Mouse (Mus musculus): ENCODE results near the gene Gps2.
"Not testable (repeated sequence)": the region's sequence is repeated elsewhere in the genome, so short reads cannot be mapped to it uniquely, and the experiment has no call there.

Gps2 gene

DNA sequence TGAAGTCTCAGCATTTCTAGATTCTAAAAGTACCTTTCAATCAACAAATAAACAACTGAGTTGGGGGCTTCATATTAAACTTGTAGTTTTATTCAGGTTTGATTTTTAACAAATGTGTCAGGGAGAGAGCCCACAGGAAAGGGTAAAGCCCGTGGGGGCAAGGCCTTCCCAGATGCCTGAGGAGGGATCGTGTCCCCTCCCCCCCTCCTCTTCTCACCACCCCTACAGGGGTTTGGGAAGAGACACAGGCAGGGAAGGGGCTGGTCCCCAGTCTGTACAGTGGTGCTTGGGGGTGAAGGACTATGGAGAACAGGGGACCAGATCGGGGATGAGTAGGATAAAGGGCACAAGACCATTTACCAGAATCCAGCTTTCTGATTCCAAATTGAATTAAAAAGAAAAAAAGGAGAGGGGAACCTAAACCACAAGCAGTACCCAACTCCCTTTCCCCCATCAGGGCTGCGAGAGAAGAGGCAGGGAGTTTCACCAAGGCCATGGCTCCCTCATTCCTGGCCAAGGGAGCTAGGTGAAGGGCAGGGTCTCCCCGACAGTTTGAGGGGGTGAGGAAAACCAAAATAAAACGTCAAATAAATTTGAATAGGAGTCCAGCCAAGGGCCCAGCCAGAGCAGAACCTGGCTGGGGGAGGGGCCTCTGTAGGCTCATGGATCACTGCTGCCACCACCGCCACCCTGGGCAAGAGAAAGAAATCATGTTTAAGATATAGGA is 3.1 kb downstream of the Gps2 start:
- not testable (repeated sequence) for DNase-seq (ENCODE audit: low spot score in 2 of 2)

DNA sequence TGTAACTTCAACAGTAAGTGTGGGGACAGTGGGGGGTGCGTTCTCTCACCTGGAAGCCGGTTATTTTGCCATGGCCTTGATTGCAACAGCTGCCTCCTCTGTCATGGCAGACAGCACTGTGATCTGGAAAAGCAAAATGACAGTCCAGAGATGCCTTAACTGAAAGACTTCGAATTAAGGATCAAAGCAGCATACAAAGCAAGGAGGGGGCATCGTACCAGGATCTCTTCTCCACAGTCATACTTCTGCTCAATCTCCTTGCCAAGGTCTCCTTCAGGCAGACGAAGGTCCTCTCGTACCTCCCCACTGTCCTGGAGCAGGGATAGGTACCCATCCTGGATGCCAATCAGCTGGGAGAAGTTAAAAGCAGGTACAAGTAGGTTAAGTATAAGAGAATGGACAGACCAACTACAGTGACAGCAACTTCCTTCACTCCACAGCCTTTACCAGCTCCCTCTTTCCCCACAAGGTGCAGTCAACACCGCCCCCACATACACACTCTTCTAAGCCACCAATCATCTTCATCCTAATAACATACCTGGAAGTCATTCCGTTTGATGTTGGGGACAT is 3.8 kb downstream of the Gps2 start:
- no peak for DNase-seq (ENCODE audit: low spot score in 2 of 2)

DNA sequence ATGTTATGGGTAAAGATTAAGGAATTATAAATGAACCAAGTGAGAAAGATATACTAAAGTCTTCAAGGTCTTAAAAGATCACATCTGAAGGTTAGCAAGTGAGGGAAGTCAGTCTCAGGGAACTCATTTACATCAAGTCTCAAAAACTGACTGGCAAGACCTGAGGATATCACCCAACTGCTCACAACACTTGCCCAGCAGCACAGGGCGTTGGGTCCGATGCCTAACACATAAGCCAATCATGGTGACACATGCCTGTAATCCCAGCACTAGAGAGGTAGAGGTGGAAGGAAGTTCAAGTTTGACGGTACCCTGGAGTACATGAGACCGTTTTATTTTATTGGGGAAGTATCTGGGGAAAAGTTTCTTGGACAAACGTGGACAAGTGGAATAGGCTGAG is 4.4 kb downstream of the Gps2 start:
- no peak for DNase-seq (ENCODE audit: low spot score in 2 of 2)

DNA sequence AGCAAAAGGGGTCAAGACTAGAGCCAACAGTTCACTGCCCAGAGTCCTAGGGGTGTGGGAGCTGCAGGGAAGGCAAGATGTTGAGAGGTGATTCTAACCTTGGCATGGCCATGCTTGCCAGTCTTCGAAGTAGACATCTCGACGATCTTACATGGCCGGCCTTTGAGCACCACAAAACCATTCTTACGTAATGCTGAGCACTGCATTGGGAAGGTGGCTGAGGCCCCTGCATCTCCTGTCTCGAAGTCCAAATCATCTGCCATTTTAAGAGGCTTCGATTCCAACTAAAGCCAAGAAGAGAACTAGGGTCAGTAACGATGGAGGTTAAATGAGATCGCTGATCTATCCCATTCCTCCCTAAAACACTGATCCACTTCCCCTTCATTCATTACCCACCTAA is 5.4 kb downstream of the Gps2 start:
- no peak for DNase-seq (ENCODE audit: low spot score in 2 of 2)

DNA sequence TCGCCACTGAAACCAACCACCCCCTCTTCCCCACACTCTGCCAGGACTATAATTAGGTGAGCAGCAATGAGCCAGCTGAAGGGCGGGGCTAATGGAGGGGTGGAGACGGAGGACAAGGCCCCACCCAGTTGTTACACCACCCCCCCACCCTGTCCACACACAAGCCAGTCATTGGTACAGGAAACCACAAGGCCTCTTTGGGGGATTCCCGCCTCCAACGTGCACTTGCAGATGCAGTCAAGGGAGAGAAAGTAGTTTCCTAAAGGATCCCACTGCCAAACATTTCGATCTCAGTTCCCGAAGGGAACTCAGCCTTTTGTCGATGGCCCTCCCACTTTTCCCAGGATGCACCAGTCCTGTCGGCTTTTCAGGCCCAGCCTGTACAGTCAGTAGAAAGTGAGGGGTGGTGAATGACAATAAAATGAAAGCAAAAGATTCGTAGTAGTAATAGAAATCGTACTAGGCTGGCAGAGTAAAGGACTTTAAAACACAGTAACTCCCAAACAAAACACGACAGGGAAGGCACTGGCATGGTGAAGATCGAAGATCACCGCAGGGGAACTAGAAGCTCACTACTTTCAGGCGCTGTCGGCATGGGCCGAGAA is 6.1 kb downstream of the Gps2 start:
- no peak for DNase-seq (ENCODE audit: low spot score in 2 of 2)

DNA sequence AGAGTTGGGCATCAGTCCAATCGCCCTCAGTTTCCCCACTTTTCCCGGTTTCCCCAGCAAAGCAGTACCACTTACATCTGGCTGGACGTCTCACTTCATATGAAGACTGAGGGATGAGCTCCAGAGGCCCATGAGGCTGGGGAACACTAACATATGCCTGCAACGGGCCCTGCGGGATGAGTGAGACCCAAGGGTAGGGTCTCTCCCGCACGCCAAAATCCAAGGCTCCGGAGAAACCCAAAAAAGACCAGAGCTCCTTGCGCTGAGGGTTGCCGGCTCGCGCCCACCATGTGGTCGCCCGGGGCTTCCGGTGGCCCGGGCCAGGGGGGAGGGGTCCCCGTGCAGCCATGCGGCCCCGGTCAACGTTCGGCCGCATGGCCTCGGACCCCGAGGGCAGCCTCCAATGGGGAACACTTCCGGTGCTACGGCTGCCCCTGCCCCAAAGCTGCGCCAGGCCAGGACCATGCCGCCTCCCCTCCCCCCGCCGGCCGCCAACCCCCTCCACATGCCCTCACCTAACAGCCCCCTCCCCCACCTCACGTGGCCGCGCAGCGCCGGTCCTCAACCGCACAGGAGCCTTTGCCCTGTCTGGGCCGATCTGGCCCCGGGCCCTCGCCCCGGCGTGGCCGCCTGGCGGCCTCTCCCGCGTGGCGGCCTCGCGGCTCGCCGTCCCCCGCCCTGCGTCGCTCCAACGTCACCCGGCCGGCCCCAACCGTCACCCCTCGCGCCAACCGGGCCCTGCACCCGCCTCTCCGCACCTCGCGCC is 6.8 kb downstream of the Gps2 start:
- DNase-seq (ENCODE audit: low spot score in 2 of 2), result no peak

DNA sequence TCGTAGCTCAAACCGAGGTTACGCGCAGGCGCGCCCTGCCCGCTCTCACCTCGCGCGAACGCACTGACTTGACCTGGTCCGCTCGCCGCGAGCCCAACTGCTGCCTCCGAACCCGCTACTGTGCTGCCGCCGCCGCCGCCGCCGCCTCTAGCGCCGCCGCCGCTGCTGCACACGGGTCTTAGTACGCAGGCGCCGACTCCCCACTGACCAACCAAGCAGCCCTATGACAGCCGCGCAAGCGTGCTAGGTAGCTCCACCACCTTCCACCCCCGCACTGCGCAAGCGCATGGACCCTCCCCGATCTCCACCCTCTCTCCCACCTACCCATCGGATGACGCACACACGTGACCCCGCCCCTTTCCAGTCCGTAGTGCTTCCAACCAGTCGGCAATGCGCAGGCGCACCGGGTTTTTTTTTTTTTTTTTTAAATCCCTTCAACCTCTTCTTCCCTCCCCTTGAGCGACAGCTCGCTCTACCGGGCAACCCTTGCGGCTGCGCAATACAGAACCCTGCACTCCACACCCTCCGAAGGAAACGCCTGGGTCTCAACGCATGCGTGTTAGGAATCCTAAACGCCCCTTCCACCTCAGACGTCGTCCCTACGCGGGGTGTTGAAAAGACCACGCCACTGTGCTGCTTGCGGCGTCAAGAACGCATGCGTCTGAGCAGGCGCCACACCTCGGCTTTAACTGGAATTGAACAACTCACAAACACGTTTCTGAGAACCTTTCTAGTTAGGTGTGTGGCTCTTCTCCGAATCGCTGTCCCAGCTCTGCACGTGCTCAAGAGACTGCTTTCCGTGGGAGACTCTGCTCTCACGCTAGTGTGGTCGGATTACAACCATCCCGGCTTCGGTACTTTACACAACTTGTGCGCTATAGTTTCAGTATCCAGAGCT is 7.7 kb downstream of the Gps2 start, which contains the start of gene Eif5a:
Gene Eif5a (minus strand): TSS at position 845 of the 898 bp plus-strand sequence.
- peak; percentile 99 to 100 for DNase-seq (ENCODE audit: low spot score in 2 of 2)

DNA sequence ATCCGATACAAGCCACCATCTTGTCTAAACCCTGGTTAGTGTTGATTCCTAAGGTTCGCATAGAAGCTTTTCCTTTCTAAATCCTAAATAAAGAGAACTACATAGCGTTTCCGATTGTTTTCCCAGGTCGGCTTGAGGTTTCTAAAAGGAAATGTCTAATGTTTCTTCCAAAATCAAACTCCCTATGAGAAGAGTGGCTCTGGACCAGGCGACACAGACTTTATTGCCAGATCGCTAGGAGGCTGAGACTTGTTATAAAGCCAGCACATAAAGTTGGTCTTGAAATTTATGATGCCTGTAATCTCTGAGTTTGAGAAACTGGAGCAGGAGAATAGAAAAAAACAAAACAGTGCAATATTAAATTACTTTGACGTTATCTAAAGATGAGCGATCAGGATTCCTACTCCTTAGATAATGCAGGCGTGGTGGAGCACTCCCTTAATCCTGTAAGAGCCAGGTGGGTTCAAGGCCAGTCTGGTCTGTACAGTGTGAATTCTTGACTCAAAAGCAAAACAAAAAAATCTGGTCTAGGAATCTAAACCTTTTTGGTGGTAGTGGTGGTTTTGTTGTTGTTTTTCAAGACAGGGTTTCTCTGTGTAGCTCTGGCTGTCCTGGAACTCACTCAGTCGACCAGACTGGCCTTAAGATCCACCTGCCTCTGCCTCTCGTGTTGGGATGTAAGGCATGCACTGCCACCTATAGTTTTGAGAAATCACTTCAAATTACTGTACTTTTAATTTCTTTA is 8.5 kb downstream of the Gps2 start:
- DNase-seq (ENCODE audit: low spot score in 2 of 2), result no peak

DNA sequence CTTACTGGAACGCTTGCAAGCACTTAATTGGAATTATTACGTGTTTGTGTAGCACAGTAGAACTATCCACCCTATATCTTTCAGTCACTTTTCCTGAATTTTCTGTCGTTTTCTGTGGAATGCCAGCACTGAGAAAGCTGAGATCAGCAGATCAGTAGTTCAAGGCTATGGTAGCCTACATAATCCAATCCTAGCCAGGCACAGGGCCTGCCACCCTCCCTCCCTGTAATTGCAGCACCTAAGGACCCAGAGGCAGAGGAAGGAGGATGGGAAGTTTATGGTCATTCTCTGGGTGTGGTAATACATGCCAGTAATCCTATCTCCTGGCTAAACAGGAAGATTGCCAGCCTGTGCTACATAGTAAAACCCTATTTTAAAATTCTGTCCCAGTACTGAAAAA is 9.1 kb downstream of the Gps2 start:
- no peak for DNase-seq (ENCODE audit: low spot score in 2 of 2)

DNA sequence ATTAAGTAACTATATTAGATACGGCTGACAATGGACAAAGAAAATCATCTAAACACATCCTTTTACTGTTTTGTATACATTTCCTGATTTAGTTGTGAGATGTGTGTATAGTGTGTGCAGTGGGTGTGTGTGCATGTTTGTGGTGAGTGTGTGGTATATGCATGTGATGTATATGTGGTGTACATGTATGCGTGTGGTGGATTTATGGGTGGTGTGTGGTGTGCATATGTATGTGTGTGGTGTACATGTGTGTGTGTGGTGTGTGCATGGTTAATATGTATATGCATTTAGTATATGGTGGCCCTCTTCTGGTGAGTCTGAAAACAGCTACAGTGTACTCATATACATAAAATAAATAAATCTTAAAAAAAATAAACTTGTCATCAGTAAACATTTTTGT is 13.8 kb downstream of the Gps2 start:
- DNase-seq (ENCODE audit: low spot score in 2 of 2), result no peak

DNA sequence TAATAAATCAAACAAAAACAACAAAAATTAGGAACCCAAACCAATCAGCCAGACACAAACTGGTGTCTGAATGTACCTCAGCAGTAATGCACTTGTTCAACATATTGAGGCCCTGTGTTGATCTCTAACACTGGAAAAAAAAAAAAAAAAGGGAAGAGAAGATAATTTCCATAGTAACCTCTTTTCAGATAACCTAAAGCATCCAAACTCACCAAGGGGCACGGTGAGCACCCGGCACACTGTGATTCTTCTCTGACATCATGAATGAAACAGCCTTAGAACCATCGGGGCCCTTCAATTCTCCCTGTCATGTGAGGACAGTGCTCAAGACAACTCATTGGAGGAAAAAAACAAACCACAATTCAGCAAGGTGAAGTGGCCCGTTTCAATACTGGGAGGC is 16.0 kb downstream of the Gps2 start:
- no peak for DNase-seq (ENCODE audit: low spot score in 2 of 2)

DNA sequence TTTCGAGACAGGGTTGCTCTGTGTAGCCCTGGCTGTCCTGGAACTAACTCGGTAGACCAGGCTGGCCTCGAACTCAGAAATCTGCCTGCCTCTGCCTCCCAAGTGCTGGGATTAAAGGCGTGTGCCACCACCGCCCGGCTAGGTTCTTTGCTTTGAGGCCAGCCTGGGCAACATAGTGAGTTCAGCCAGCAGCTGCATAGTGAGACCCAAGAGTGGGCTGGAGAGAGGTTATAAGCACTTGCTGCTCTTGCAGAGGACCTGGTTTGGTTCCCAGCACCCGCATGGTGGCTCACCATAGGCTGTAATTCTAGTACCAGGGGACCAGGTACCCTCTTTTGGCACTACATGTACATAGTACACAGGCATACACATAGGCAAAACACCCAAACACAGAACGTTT is 16.5 kb downstream of the Gps2 start:
- DNase-seq (ENCODE audit: low spot score in 2 of 2), result not testable (repeated sequence)

DNA sequence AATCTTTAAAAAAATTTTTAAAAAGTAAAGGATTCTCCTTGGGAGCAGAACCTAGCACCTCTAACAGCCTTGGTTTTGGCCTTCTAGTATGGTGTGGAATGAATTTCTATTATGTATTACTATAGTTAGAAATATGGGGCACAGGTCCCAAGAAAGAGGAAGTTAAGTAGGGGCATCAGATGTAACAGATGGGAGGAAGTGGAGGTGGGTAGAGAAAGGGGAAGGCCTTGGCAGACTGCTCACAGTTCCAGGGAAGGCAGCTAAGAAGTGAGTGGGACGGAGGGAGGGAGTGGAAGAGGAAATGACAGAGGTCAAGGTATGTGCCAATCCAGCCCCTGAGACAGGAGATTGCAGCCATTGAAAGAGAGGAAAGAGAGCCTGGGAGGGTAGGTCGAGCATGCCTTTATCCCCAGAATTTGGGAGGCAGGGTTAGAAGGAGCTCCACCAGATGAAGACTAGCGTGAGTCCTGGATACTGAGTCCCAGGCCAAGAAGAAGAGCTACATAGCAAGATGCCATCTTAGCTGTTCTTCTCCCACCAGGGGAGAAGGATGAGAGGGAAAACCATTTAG is 17.4 kb downstream of the Gps2 start:
- DNase-seq (ENCODE audit: low spot score in 2 of 2), result no peak

DNA sequence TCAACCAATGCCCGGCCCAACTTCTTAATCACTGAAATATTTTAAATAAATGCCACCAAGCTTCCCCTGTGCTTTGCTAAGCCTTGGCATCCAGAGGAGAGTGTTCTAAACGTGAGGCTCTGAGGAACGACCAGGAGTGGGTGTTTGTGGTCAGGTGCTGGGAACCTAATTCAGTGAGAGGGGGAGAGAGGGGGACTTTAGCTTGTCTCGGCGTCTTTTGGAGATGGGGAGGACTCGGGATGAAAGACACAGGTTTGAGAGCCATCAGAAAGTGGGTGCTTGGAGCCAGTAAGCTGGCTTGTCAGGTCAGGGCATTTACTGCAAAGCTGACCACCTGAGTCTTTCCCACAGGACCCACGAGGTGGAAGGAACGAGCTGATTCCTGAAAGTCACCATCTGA is 18.1 kb downstream of the Gps2 start:
- no peak for DNase-seq (ENCODE audit: low spot score in 2 of 2)

DNA sequence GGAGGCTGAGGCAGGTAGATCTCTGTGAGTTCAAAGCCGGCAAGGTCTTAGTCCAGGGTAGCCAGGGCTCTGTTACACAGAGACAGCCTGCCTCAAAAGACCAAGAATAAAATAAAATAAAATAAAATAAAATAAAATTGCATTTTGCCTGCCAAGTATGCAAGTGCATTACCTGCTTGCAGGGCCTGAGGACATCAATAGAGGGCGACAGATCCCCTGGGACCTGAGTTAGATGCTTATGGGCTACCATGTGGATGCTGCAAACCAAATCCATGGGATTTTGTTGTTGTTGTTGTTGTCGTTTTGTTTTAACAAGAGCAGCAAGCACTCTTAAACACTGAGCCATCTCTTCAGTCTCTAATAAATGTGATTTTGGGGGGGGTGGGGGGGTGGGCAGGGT is 18.6 kb downstream of the Gps2 start:
- DNase-seq (ENCODE audit: low spot score in 2 of 2), result no peak

DNA sequence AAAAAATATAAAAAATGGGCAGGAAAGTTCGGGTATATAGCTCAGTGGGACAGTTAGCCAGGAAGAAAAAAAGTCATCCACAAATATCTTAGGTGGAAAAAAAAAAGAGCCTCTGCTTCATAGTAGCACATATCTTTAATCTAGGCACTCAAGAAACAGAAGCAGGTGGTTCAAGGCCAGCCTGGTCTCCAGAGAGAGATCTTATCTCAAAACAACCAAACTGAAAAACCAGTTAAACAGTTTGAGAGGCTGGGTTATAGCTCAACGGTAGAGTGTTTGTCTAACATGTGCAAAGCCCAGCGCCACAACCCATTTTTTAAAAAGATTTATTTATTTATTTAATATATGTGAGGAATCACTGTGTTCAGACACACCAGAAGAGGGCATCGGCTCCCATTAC is 19.4 kb downstream of the Gps2 start:
- DNase-seq (ENCODE audit: low spot score in 2 of 2), result no peak

DNA sequence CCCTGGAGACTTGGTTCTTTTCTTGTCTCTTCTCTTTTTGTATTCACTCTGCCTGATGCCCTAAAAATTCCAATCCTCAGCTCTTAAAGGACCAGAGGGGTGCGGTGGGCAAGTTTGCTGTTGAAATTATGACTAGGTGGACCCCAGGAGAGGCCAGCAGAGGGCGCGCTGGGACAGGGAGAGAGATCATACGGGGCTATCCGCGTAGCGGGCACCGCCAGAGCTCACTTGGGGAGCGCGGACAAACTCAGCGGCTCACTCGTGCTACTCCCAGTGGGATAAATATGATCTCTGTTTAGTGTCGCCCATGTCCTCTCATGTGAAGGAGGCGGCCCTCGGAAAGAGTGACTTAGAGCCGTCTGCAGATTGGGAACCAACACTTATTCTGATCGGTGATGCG is 20.5 kb downstream of the Gps2 start:
- DNase-seq (ENCODE audit: low spot score in 2 of 2), result peak; percentile 79 to 84

DNA sequence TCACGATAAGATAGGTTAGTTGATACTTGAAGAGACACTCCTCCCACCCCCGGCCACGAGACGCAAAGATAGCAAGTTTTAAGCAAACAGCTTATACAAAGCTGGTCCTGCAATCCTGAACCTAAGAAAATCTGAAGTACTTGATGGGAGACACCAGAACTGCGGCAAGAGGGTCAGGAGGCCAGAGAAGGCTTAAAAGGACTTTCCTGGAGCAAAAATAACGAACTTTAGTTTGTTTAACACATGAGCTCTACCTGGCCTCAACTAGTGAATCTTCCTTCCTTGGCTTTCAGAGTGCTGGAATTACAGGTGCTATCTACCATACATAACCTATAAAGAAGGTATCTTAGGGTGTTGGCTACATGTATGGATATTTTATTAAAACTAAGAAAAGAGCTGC is 21.0 kb downstream of the Gps2 start:
- no peak for DNase-seq (ENCODE audit: low spot score in 2 of 2)

DNA sequence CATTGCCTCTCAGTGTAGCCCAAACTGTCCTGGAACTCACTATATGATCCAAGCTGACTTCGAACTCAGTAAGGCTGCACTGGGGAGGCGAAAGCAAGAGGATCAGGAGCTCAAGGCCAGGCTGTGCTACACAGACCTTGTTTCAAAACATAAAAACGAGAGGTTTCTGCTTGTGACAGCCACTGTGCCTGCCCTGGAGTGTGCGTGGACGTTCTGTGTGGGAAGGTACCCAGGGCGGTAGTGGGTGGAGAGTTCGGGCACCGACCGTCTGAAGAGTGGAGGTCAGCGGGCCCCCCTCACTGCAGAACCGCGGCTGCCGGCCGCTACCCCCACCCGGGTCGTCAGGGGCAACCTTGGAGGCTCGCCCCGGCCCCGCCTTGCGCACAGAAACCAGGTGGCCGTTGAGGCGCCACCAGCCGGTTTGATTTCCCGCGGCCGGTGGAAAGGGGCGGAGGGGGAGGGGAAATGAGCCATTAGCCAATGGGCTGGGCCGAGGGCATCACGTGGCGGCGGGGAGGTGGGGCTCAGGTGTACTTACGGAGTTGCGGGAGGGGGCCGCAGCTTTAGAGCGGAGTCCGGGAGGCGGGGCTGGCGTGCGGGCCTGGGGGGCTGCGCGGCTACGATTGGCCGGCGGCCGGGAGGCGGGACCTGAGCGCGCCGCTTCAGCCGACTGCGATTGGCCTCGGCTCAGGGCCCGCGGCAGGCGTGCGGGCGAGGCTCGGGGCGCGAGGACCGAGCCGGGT is 21.6 kb downstream of the Gps2 start, which contains the start of gene Ybx2:
Gene Ybx2 (plus strand): TSS at position 660 of the 743 bp plus-strand sequence.
- peak; percentile 67 to 76 for DNase-seq (ENCODE audit: low spot score in 2 of 2)

DNA sequence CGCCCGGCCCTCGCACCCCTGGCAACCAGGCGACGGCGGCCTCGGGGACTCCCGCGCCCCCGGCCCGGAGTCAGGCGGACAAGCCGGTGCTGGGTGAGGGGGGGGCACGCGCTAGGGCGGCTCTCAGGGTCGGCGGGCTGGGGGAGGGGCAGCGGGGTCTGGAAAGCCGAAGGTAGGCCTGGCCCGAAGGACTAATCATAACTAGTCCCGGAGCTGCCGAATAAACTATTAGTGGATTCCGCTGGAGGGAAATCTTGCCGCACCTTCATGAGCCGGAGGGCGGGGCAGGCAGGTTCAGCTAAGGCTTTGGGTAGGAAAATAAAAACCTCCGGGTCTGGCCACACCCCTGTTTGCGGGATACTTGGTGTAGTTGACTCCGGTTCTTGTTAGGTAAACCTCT is 22.5 kb downstream of the Gps2 start:
- DNase-seq (ENCODE audit: low spot score in 2 of 2), result no peak

Measured in frontal cortex, postnatal 25 days (tissue).